Mouse (Mus musculus) MEL (cell line): ENCODE data around the gene Zfp512.

Experiments used
- CTCF ChIP-seq, 3 experiments: IDR thresholded peaks in 2 of 3; conservative IDR thresholded peaks in 1 of 3; 2 replicates each; pipeline ENCODE4 v1.5.1; 2011 to 2012; ENCODE audit warnings: low read length in 3 of 3, low read depth in 2 of 3, mild to moderate bottlenecking in 2 of 3, improper control_type of control experiment in 1 of 3, inconsistent platforms in 1 of 3, mixed read lengths in 1 of 3, moderate library complexity in 1 of 3; ENCODE audit not compliant: control insufficient read depth in 1 of 3, insufficient read depth in 1 of 3, poor library complexity in 1 of 3, severe bottlenecking in 1 of 3
- GATA1 ChIP-seq: IDR thresholded peaks from 2 replicates; pipeline ENCODE4 v1.6.1; 2011; ENCODE audit warnings: low read depth, low read length, improper control_type of control experiment
- MXI1 ChIP-seq: IDR thresholded peaks from 2 replicates; pipeline ENCODE4 v1.6.1; 2011; ENCODE audit warnings: mild to moderate bottlenecking, low read depth, low read length, improper control_type of control experiment
- NRF1 ChIP-seq: IDR thresholded peaks from 2 replicates; pipeline ENCODE4 v1.6.1; 2014; ENCODE audit warnings: low read depth, mild to moderate bottlenecking, inconsistent platforms, low read length, improper control_type of control experiment, moderate library complexity; ENCODE audit not compliant: poor library complexity, insufficient read depth, severe bottlenecking
- POLR2A ChIP-seq, 2 experiments: IDR thresholded peaks; 2 replicates each; pipeline ENCODE4 v1.6.1; 2011 to 2012; ENCODE audit warnings: low read length in 2 of 2, mild to moderate bottlenecking in 2 of 2, control low read depth in 1 of 2, improper control_type of control experiment in 1 of 2, low read depth in 1 of 2, moderate library complexity in 1 of 2; ENCODE audit not compliant: control insufficient read depth in 1 of 2, insufficient read depth in 1 of 2, poor library complexity in 1 of 2
- UBTF ChIP-seq: IDR thresholded peaks from 2 replicates; pipeline ENCODE4 v1.6.1; 2012; ENCODE audit warnings: low read depth, mild to moderate bottlenecking, inconsistent platforms, low read length, improper control_type of control experiment, moderate library complexity, borderline replicate concordance; ENCODE audit not compliant: insufficient read depth

- TF ChIP-seq POLR2A (IDR thresholded peaks at IDR 0.05; ENCODE audit: control insufficient read depth in 1 of 2, insufficient read depth in 1 of 2, low read depth in 1 of 2, low read length in 2 of 2, poor library complexity in 1 of 2) (no peak), UBTF (no peak), MXI1 (no peak), NRF1 (no peak), GATA1 (no peak), CTCF (IDR thresholded peaks at IDR 0.05 in 2 of 3, conservative IDR thresholded peaks at IDR 0.05 in 1 of 3; ENCODE audit: control insufficient read depth in 1 of 3, insufficient read depth in 1 of 3, low read depth in 2 of 3, low read length in 3 of 3, poor library complexity in 1 of 3, severe bottlenecking in 1 of 3) (no peak)
These were observed 717 bp downstream of the Zfp512 start for GRCm38 (mm10) chr5:31452886-31453410.
